Mouse (Mus musculus) CH12.LX (cell line): ENCODE data around the gene Cidec. TPM values are rescaled to one million over a fixed set of nuclear protein-coding genes. Genes with fewer than 3 reads are reported as not detected.

ENCODE experiments used
- DNase-seq: peaks from one replicate; pipeline ENCODE4 v3.0.0-alpha.2; 2013; ENCODE audit errors: extremely low read depth
- H3K27ac ChIP-seq: 2 replicates; pipeline ENCODE4 v1.5.1; 2012; ENCODE audit warnings: low read depth, mild to moderate bottlenecking, control low read depth, moderate library complexity; ENCODE audit not compliant: insufficient read depth
- H3K27me3 ChIP-seq: replicated peaks from 2 replicates; pipeline ENCODE3; 2012; ENCODE audit warnings: inconsistent platforms
- H3K36me3 ChIP-seq, 2 experiments: replicated peaks in 1 of 2; 2 replicates each; pipeline versions ENCODE3 to v1.6.1; 2012; ENCODE audit warnings: inconsistent platforms in 1 of 2, low read length in 1 of 2, mild to moderate bottlenecking in 1 of 2, mixed read lengths in 1 of 2, moderate library complexity in 1 of 2; ENCODE audit not compliant: control insufficient read depth in 1 of 2, insufficient read depth in 1 of 2
- H3K4me1 ChIP-seq, 2 experiments: 2 replicates each; pipeline ENCODE4 v1.6.1; 2012; ENCODE audit warnings: inconsistent platforms in 1 of 2, moderate library complexity in 1 of 2; ENCODE audit not compliant: insufficient read depth in 2 of 2, control insufficient read depth in 1 of 2
- H3K4me2 ChIP-seq: 2 replicates; pipeline ENCODE4 v1.6.1; 2012; ENCODE audit warnings: low read depth, mild to moderate bottlenecking, control low read depth; ENCODE audit not compliant: poor library complexity, insufficient read depth, severe bottlenecking
- H3K4me3 ChIP-seq, 3 experiments: fragments of 150-350 bp in 1 of 3; sonication (generic) in 1 of 3; replicated peaks in 1 of 3; 2 replicates each; pipeline versions ENCODE3 to v1.5.1; 2011 to 2012; ENCODE audit warnings: low read depth in 2 of 3, low read length in 2 of 3, mild to moderate bottlenecking in 2 of 3, moderate library complexity in 2 of 3, control low read depth in 1 of 3, improper control_type of control experiment in 1 of 3, inconsistent platforms in 1 of 3, mixed read lengths in 1 of 3; ENCODE audit not compliant: poor library complexity in 1 of 3
- H3K79me2 ChIP-seq: replicated peaks from 2 replicates; pipeline ENCODE4 v1.6.1; 2012; ENCODE audit warnings: mild to moderate bottlenecking, moderate library complexity; ENCODE audit not compliant: control insufficient read depth, poor library complexity, insufficient read depth, severe bottlenecking; ENCODE audit errors: extremely low read depth
- H3K9ac ChIP-seq: 2 replicates; pipeline ENCODE4 v1.6.1; 2012; ENCODE audit warnings: low read depth, mild to moderate bottlenecking, control low read depth, moderate library complexity; ENCODE audit not compliant: insufficient read depth
- H3K9me3 ChIP-seq: replicated peaks from 2 replicates; pipeline ENCODE3; 2012; ENCODE audit warnings: low read length, inconsistent platforms, mixed read lengths
- CHD2 ChIP-seq: IDR thresholded peaks from 2 replicates; pipeline ENCODE4 v1.6.1; 2011; ENCODE audit warnings: low read length, improper control_type of control experiment
- CTCF ChIP-seq, 2 experiments: IDR thresholded peaks in 1 of 2; conservative IDR thresholded peaks in 1 of 2; 2 replicates each; pipeline ENCODE4 v1.5.1; 2011 to 2012; ENCODE audit warnings: low read depth in 2 of 2, low read length in 2 of 2, improper control_type of control experiment in 1 of 2, inconsistent platforms in 1 of 2, mild to moderate bottlenecking in 1 of 2, moderate library complexity in 1 of 2
- GABPA ChIP-seq: IDR thresholded peaks from 2 replicates; pipeline ENCODE4 v1.6.1; 2012; ENCODE audit warnings: low read depth, low read length, improper control_type of control experiment, inconsistent platforms; ENCODE audit not compliant: insufficient replicate concordance
- MEF2A ChIP-seq: IDR thresholded peaks from 2 replicates; pipeline ENCODE4 v1.6.1; 2014; ENCODE audit warnings: low read depth, mild to moderate bottlenecking, inconsistent platforms, low read length, improper control_type of control experiment, borderline replicate concordance
- MXI1 ChIP-seq: IDR thresholded peaks from 2 replicates; pipeline ENCODE4 v1.6.1; 2011; ENCODE audit warnings: mild to moderate bottlenecking, low read depth, low read length, improper control_type of control experiment
- MYC ChIP-seq: IDR thresholded peaks from 2 replicates; pipeline ENCODE4 v1.6.1; 2011; ENCODE audit warnings: low read depth, mild to moderate bottlenecking, improper control_type of control experiment, low read length
- NELFE ChIP-seq: IDR thresholded peaks from 2 replicates; pipeline ENCODE4 v1.6.1; 2011; ENCODE audit warnings: low read depth, low read length, improper control_type of control experiment
- NRF1 ChIP-seq: IDR thresholded peaks from 2 replicates; pipeline ENCODE4 v1.6.1; 2014; ENCODE audit warnings: low read depth, mild to moderate bottlenecking, inconsistent platforms, low read length, improper control_type of control experiment, moderate library complexity
- POLR2A ChIP-seq: IDR thresholded peaks from 2 replicates; pipeline ENCODE4 v1.6.1; 2011; ENCODE audit warnings: low read depth, mild to moderate bottlenecking, improper control_type of control experiment, low read length
- POLR2AphosphoS2 ChIP-seq: IDR thresholded peaks from 2 replicates; pipeline ENCODE4 v1.6.1; 2011; ENCODE audit warnings: low read depth, low read length, improper control_type of control experiment
- SIN3A ChIP-seq: IDR thresholded peaks from 2 replicates; pipeline ENCODE4 v1.6.1; 2012; ENCODE audit warnings: low read length, improper control_type of control experiment, inconsistent platforms
- ZC3H11A ChIP-seq: IDR thresholded peaks from 2 replicates; pipeline ENCODE4 v1.6.1; 2012; ENCODE audit warnings: low read depth, mild to moderate bottlenecking, inconsistent platforms, low read length, improper control_type of control experiment
- dilution Hi-C: fragments of 300-500 bp; cut with MboI; formaldehyde crosslinking; loops from 2 replicates; pipeline ENCODE4 v1.14.3; 2020; ENCODE audit warnings: low sequenced_read_pairs; ENCODE audit not compliant: extremely low pct_unique_long_range_greater_than_20kb, extremely low pct_ligation_motif_present
- in situ Hi-C: fragments of 300-500 bp; cut with MboI; formaldehyde crosslinking; loops from 3 replicates; pipeline ENCODE4 v1.14.3; 2019; ENCODE audit warnings: low sequenced_read_pairs, low pct_ligation_motif_present, low pct_unique_long_range_greater_than_20kb, mixed read lengths
- polyA plus RNA-seq: library from polyadenylated mRNA; unstranded; fragments of >175 nt; gene quantifications from 2 replicates; pipeline ENCODE4 v1.2.1, GENCODE M21; 2012; ENCODE audit warnings: low read depth; ENCODE audit not compliant: insufficient read length
- total RNA-seq, 2 experiments: library from RNA; depleted of rRNA; stranded (reverse); fragments of 300-350 nt in 1 of 2; fragments of >200 nt in 1 of 2; gene quantifications; 2 replicates each; pipeline ENCODE4 v1.2.3; 2012 to 2014

Gene Cidec
- total and polyA plus RNA-seq, 3 experiments = not detected

DNA sequence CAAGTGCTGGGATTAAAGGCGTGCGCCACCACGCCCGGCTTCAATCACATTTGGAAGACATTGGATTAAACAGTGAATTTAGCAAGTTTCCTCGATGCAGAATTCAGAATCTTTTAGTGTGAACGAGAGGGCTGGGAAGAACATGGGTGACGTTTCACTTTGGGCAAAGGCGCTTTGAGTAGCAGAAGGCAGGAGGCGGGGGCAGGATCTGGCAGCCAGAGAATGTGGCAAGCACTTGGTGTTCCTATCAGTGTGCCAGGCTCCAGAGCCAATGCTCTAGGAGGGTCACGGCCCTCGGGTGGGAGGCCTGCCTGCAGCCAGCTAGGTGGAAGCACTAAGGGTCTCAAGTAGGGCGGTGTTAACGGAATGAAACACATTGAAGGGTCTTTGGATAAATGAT lies 33.5 kb downstream of the Cidec start:
- Histone ChIP-seq H3K9me3 (no peaks in the 10 kb centered on the region), H3K4me3 (no peak overlapping the region), H3K27me3 (no peaks in the 10 kb centered on the region)
- TF ChIP-seq MXI1 = no peak
- TF ChIP-seq GABPA = no peak
- TF ChIP-seq CHD2 = no peak
- no peak for TF ChIP-seq POLR2AphosphoS2
- no peak for TF ChIP-seq NELFE
- no peak for TF ChIP-seq MYC
- TF ChIP-seq ZC3H11A = no peak
- TF ChIP-seq NRF1 = no peak
- no peak for TF ChIP-seq SIN3A
- TF ChIP-seq, all 38 proteins: peak for 0
- no peaks in the 10 kb centered on the region for H3K4me1 ChIP-seq
- no peaks in the 10 kb centered on the region for H3K79me2 ChIP-seq
- dilution Hi-C loops = no loop called here
- H3K27ac ChIP-seq = no peak overlapping the region
- in situ Hi-C loops = no loop called here
- H3K9ac ChIP-seq = no peak overlapping the region
- H3K36me3 ChIP-seq = peaks cover 81 to 96% of the 10 kb centered on the region in 2 experiments
- H3K4me2 ChIP-seq = no peak overlapping the region
- no peak for DNase-seq

DNA sequence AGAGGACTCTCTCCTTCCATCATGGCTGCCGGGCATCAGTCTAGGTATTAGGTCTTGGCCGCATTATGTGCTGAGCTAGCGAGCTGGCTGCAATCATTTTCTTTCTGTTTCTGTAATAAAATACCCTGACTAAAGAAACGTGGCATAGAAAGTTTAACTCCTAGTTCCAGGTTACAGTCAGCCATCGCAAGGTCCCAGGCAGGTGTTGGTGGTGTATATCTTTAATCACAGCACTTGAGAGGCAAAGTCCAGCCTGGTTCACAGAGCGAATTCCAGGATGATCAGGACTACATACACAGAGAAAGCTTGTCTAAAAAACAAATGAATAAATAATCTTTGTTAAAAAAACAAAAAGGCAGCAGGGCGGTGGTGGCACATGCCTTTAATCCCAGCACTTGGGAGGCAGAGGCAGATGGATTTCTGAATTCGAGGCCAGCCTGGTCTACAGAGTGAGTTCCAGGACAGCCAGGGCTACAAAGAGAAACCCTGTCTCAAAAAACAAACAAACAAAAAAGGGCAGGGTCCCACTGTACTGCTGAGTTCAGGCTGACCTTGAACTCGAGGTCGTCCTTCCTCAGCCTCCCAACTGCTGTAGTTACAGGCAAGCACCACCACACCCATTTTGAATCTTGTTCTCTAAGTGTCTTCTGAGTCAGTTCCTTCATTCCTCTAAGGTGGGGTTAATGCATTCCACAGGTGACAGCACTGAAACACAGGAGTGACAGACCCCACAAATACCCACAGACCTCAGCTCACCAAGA lies 39.1 kb downstream of the Cidec start:
- no peak overlapping the region for H3K9ac ChIP-seq
- in situ Hi-C loops = no loop called here
- DNase-seq = no peak
- H3K36me3 ChIP-seq = peaks cover 70 to 96% of the 10 kb centered on the region in 2 experiments
- no peaks in the 10 kb centered on the region for H3K27me3 ChIP-seq
- TF ChIP-seq POLR2A = no peak
- TF ChIP-seq, all 38 proteins: peak for 0
- peaks cover 8% of the 10 kb centered on the region for H3K9me3 ChIP-seq
- dilution Hi-C loops = no loop called here
- no peak overlapping the region for H3K27ac ChIP-seq
- H3K4me3 ChIP-seq = no peak overlapping the region
- H3K79me2 ChIP-seq = no peaks in the 10 kb centered on the region
- H3K4me2 ChIP-seq = no peak overlapping the region
- no peaks in the 10 kb centered on the region for H3K4me1 ChIP-seq

DNA sequence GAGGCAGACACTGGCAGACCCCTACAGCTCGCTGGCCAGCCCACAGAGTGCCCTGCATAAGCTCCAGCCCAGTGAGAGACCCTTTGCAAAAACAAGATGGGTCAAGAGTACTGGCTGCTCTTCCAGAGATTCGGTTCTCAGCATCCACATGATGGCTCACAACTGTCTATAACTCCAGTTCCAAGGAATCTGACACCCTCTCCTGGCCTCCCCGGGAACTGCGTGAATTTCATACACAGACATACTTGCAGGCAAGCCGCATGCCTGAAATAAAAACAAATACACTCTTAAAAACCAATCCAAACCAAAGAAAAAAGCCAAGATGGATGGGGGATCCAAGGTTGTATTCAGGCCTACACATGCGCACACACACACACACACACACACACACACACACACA lies 40.1 kb downstream of the Cidec start:
- no peak overlapping the region for H3K27ac ChIP-seq
- H3K9ac ChIP-seq = no peak overlapping the region
- DNase-seq = no peak
- H3K9me3 ChIP-seq = peaks cover 8% of the 10 kb centered on the region
- no peaks in the 10 kb centered on the region for H3K79me2 ChIP-seq
- no peaks in the 10 kb centered on the region for H3K27me3 ChIP-seq
- H3K4me3 ChIP-seq = no peak overlapping the region
- no peak overlapping the region for H3K4me2 ChIP-seq
- dilution Hi-C loops (no loop called here), in situ Hi-C loops (no loop called here)
- H3K4me1 ChIP-seq = no peaks in the 10 kb centered on the region
- H3K36me3 ChIP-seq = peaks cover 69 to 96% of the 10 kb centered on the region in 2 experiments
- TF ChIP-seq MEF2A (no peak), CTCF (conservative IDR thresholded peaks at IDR 0.05 in 1 of 2, IDR thresholded peaks at IDR 0.05 in 1 of 2; ENCODE audit: low read depth in 2 of 2, low read length in 2 of 2) (peak in 1 of 2 experiments; percentile 28; a peak in 2 of 4 replicates)
